Mouse (Mus musculus) embryonic facial prominence, embryonic 11.5 days (tissue): ENCODE data around the gene Lama5. TPM values are rescaled to one million over a fixed set of nuclear protein-coding genes. Genes with fewer than 3 reads are reported as not detected.

Experiments used
- ATAC-seq: fragments of 200-750 bp; cut with Nextera tagmentation; replicated peaks from 2 replicates; pipeline ENCODE4 v1.8.0; 2017; ENCODE audit warnings: low read depth; ENCODE audit not compliant: insufficient number of reproducible peaks, low FRiP score, low TSS enrichment
- DNase-seq: peaks from one replicate; pipeline ENCODE4 v3.0.0-alpha.2; 2015; ENCODE audit warnings: low spot score
- H3K27ac ChIP-seq: fragments of 300-500 bp; sonication (generic); replicated peaks from 2 replicates; pipeline ENCODE4 v1.5.1; 2014; ENCODE audit warnings: mild to moderate bottlenecking, low read depth, low read length, control low read depth
- H3K27me3 ChIP-seq: fragments of 300-500 bp; sonication (generic); 2 replicates; pipeline ENCODE4 v1.6.1; 2014; ENCODE audit warnings: mild to moderate bottlenecking, low read length, moderate library complexity, mixed read lengths; ENCODE audit not compliant: control insufficient read depth, insufficient read depth
- H3K36me3 ChIP-seq: fragments of 300-500 bp; sonication (generic); replicated peaks from 2 replicates; pipeline ENCODE4 v1.6.1; 2014; ENCODE audit warnings: low read depth, mild to moderate bottlenecking, low read length, moderate library complexity, mixed read lengths; ENCODE audit not compliant: control insufficient read depth, insufficient read depth
- H3K4me1 ChIP-seq: fragments of 300-500 bp; sonication (generic); 2 replicates; pipeline ENCODE4 v1.6.1; 2014; ENCODE audit warnings: low read length, mixed read lengths; ENCODE audit not compliant: control insufficient read depth, insufficient read depth
- H3K4me2 ChIP-seq: fragments of 300-500 bp; sonication (generic); 2 replicates; pipeline ENCODE4 v1.6.1; 2014; ENCODE audit warnings: low read depth, mild to moderate bottlenecking, control low read depth, low read length, moderate library complexity
- H3K4me3 ChIP-seq: fragments of 300-500 bp; sonication (generic); 2 replicates; pipeline ENCODE4 v1.5.1; 2014; ENCODE audit warnings: low read depth, low read length, control low read depth
- H3K9ac ChIP-seq: fragments of 300-500 bp; sonication (generic); replicated peaks from 2 replicates; pipeline ENCODE4 v1.6.1; 2014; ENCODE audit warnings: mild to moderate bottlenecking, control low read depth, low read length
- H3K9me3 ChIP-seq: fragments of 300-500 bp; sonication (generic); replicated peaks from 2 replicates; pipeline ENCODE4 v1.6.1; 2016; ENCODE audit warnings: mild to moderate bottlenecking, low read length, inconsistent platforms, mixed read lengths; ENCODE audit not compliant: control insufficient read depth
- WGBS: fragments of 180-500 bp; shearing (Covaris S2); extraction: QIAGEN DNeasy Blood & Tissue Kit; methylation state at CpG from one replicate; pipeline ENCODE4 v1.1.7; 2014; 5-methylcytosine and 5-hydroxymethylcytosine counted together
- polyA plus RNA-seq: library from polyadenylated mRNA; unstranded; fragments of >200 nt; fragmentation: Nextera tagmentation; extraction: Ambion mirVana; gene quantifications from 2 replicates; pipeline ENCODE4 v1.2.1, GENCODE M21; 2014

Lama5 gene
- polyA plus RNA-seq, 1 experiment from 2014 or later = 11.5 TPM

GRCm38 (mm10) chr2:180234980-180235379, 9.3 kb upstream of the Lama5 start:
- no peak for ATAC-seq
- no peak overlapping the region for H3K9ac ChIP-seq
- no peak overlapping the region for H3K4me3 ChIP-seq
- no peak for DNase-seq
- 59% methylated on average over 6 of the region's 6 CpGs for WGBS
- no peak overlapping the region for H3K4me2 ChIP-seq
- no peaks in the 10 kb centered on the region for H3K9me3 ChIP-seq
- H3K4me1 ChIP-seq = peaks cover 4% of the 10 kb centered on the region; the same call in 1 of the 2 replicates
- no peaks in the 10 kb centered on the region for H3K27me3 ChIP-seq
- no peak overlapping the region for H3K27ac ChIP-seq
- H3K36me3 ChIP-seq = no peaks in the 10 kb centered on the region

- 76% methylated on average over 8 of the region's 8 CpGs for WGBS
- Histone ChIP-seq H3K4me3 (no peak overlapping the region), H3K4me1 (peaks cover 4% of the 10 kb centered on the region; the same call in 1 of the 2 replicates), H3K27me3 (no peaks in the 10 kb centered on the region), H3K36me3 (no peaks in the 10 kb centered on the region), H3K9ac (no peak overlapping the region), H3K27ac (no peak overlapping the region), H3K9me3 (no peaks in the 10 kb centered on the region), H3K4me2 (no peak overlapping the region)
- no peak for ATAC-seq
- no peak for DNase-seq
Measured at GRCm38 (mm10) chr2:180234353-180234752, 8.7 kb upstream of the Lama5 start.

GRCm38 (mm10) chr2:180233101-180233904, 7.6 kb upstream of the Lama5 start:
- H3K9ac ChIP-seq = no peak overlapping the region
- 85% methylated on average over 7 of the region's 7 CpGs for WGBS
- H3K36me3 ChIP-seq = no peaks in the 10 kb centered on the region
- no peaks in the 10 kb centered on the region for H3K9me3 ChIP-seq
- no peak overlapping the region for H3K4me3 ChIP-seq
- H3K27ac ChIP-seq = no peak overlapping the region
- no peaks in the 10 kb centered on the region for H3K27me3 ChIP-seq
- H3K4me2 ChIP-seq = no peak overlapping the region
- ATAC-seq (no peak), DNase-seq (no peak)
- H3K4me1 ChIP-seq = peaks cover 4% of the 10 kb centered on the region; the same call in 1 of the 2 replicates

DNA sequence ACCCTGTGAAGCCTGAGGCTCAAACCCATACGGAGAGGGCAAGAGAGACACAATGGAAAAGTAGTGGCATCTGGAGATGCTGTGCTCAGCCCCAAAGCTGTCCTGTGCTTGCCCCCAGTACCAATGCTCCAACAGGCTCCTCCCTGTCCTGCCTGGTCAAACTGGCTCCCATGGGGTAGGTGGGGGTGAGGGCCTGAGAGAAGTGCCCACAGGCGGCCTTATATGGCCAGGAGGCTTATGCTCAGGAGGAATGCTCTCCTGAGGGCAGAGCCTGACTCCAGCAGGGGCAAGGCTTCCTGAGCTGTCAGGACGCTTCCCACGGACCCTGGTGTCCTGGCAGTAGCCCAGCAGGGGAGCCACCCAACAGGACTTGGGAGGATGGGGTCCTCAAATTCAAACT, 4.8 kb upstream of the Lama5 start:
- no peak overlapping the region for H3K4me2 ChIP-seq
- H3K4me1 ChIP-seq = peaks cover 16% of the 10 kb centered on the region
- H3K9me3 ChIP-seq = no peaks in the 10 kb centered on the region
- peaks cover 9% of the 10 kb centered on the region for H3K27me3 ChIP-seq
- DNase-seq = no peak
- no peak for ATAC-seq
- 45% methylated on average over 4 of the region's 4 CpGs for WGBS
- no peaks in the 10 kb centered on the region for H3K36me3 ChIP-seq
- no peak overlapping the region for H3K4me3 ChIP-seq
- H3K27ac ChIP-seq = no peak overlapping the region
- H3K9ac ChIP-seq = no peak overlapping the region

GRCm38 (mm10) chr2:180229129-180229528, 3.5 kb upstream of the Lama5 start:
- H3K4me1 ChIP-seq = peaks cover 12% of the 10 kb centered on the region
- H3K27me3 ChIP-seq = peaks cover 17% of the 10 kb centered on the region
- H3K4me3 ChIP-seq = no peak overlapping the region
- WGBS = 63% methylated on average over 3 of the region's 3 CpGs
- H3K4me2 ChIP-seq = no peak overlapping the region
- DNase-seq = no peak
- no peak overlapping the region for H3K27ac ChIP-seq
- no peaks in the 10 kb centered on the region for H3K36me3 ChIP-seq
- no peak for ATAC-seq
- H3K9me3 ChIP-seq = no peaks in the 10 kb centered on the region
- no peak overlapping the region for H3K9ac ChIP-seq

- no peak for DNase-seq
- H3K27ac ChIP-seq = no peak overlapping the region
- no peaks in the 10 kb centered on the region for H3K36me3 ChIP-seq
- no peak for ATAC-seq
- peaks cover 20% of the 10 kb centered on the region for H3K27me3 ChIP-seq
- no peak overlapping the region for H3K4me3 ChIP-seq
- no peak overlapping the region for H3K9ac ChIP-seq
- peaks cover 12% of the 10 kb centered on the region for H3K4me1 ChIP-seq
- H3K4me2 ChIP-seq = no peak overlapping the region
- no peaks in the 10 kb centered on the region for H3K9me3 ChIP-seq
- WGBS = 76% methylated on average over 7 of the region's 7 CpGs
Measured at GRCm38 (mm10) chr2:180228592-180228991, 2.9 kb upstream of the Lama5 start.

DNA sequence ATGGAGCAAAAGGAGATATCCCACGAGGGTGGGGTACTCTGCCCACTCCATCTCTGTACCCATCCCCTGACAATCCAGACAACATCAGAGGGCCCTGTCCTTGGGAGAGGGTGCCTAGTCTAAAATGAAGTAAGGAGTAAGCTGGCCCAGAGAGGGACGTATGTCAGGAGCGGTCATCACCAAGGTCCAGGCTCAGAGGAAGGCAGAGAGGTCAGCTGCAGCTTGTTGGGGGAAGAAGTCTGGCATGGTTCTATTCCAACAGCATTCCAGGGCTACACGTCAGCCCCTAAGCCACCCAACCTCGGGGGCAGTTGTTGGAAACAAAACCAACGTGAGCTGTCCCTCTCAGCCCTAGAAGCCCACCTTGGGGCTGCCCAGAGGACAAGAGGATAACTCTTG, 2.4 kb upstream of the Lama5 start:
- peaks cover 20% of the 10 kb centered on the region for H3K27me3 ChIP-seq
- H3K27ac ChIP-seq = no peak overlapping the region

GRCm38 (mm10) chr2:180227262-180228059, 1.8 kb upstream of the Lama5 start:
- ATAC-seq = peak; percentile 67
- WGBS = 0% methylated on average over 21 of the region's 21 CpGs
- H3K4me3 ChIP-seq = no peak overlapping the region
- H3K27me3 ChIP-seq = peaks cover 20% of the 10 kb centered on the region
- H3K36me3 ChIP-seq = no peaks in the 10 kb centered on the region
- DNase-seq = peak; percentile 68
- no peaks in the 10 kb centered on the region for H3K9me3 ChIP-seq
- peak overlapping the region; percentile 32 for H3K4me2 ChIP-seq
- H3K4me1 ChIP-seq = peaks cover 12% of the 10 kb centered on the region
- H3K9ac ChIP-seq = peak overlapping the region; percentile 9; the same call in 1 of the 2 replicates
- H3K27ac ChIP-seq = 0 out of 2 replicates have a peak overlapping the region, but pooled peaks have one; percentile 13

More for the DNA sequence above, 2.4 kb upstream of the Lama5 start:
- Histone ChIP-seq H3K4me2 (no peak overlapping the region), H3K4me1 (peaks cover 12% of the 10 kb centered on the region), H3K36me3 (no peaks in the 10 kb centered on the region), H3K9me3 (no peaks in the 10 kb centered on the region), H3K9ac (no peak overlapping the region), H3K4me3 (no peak overlapping the region)
- ATAC-seq = no peak
- DNase-seq = no peak
- 48% methylated on average over 6 of the region's 6 CpGs for WGBS
